Mouse (Mus musculus): Measurements from ENCODE around the gene Arhgap23. TPM values are rescaled to one million over a fixed set of nuclear protein-coding genes. Genes with fewer than 3 reads are reported as not detected.

The Arhgap23 gene
- polyA plus RNA-seq, 1 experiment from 2014 or later, result 4.2 TPM

DNA sequence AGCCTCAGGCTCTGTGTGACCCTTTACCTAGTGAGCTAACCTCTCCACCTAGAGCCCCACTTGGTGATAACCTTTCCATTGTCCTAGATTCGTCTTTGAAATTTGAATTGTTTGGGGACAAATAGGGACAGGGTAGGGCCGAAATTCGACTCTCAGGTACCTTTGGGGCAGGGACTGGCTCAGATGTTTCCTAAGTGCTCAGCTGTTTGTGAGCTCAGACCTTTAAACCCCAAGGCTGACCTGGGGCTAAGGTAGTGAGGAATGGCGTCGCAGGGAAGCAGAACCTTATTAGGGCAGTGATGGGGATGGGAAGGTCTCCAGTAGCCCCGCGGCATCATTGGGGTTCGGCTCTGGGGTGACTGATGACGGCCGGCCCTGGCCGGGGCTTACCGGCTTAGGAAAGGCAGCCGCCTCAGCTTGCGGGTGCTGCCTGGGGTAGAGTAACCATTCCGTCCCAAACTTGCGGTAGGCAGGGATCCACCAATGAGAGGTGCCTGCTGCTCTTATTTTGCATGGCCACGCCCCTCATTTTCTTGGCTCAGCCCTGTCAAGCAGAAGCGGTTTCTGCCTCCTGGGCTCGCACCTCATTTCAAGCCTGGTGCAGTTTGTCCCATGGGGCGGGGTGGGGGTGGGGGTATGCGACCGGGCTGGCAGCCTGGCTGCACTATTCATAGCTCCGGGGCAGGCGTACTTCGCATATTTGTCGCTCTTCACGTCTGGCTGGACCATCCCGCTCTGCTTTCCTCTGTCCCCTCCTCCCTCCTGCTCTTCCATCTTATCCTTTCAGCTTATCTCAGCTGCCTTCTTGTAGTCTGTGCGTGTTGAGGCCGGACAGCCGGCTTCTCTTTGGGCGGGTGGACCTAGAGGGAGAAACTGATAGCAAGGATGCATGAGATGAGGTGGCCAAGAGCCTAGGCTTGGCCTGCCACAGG lies 12.7 kb downstream of the Arhgap23 start:
- H3K4me1 ChIP-seq, result peaks cover 23% of the 10 kb centered on the region
- H3K27me3 ChIP-seq, result peaks cover 20% of the 10 kb centered on the region
- H3K36me3 ChIP-seq (replicated peaks), result no peaks in the 10 kb centered on the region
- peak overlapping the region; percentile 48 for H3K9ac ChIP-seq
- peak overlapping the region; percentile 56; the same call in 1 of the 2 replicates for H3K27ac ChIP-seq
- H3K9me3 ChIP-seq, result no peaks in the 10 kb centered on the region
- peak; percentile 85 for ATAC-seq (ENCODE audit: low FRiP score)
- peak overlapping the region; percentile 37 for H3K4me3 ChIP-seq (replicated peaks)
- WGBS, result 2% methylated on average over 32 of the region's 32 CpGs
- H3K4me2 ChIP-seq, result peak overlapping the region; percentile 72

DNA sequence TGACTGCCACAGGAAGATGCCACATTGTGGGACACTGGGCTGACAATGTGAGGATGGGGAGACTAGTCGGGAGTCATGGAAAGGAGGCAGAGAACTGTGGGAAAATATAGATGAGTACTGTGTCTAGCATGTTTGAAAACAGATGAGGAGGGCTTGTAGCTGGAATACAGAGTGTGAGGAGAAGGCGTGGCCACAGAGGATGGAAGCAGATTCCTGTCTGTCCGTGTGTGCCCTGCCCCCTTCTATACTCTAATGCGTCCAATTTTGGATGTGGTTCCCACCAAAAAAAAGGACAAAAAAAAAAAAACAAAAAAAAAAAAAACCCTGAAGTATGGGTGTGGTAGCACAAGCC lies 13.4 kb downstream of the Arhgap23 start:
- Histone ChIP-seq H3K27me3 (peaks cover 20% of the 10 kb centered on the region), H3K9ac (peak overlapping the region; percentile 48), H3K4me1 (peaks cover 23% of the 10 kb centered on the region), H3K4me2 (peak overlapping the region; percentile 72), H3K9me3 (no peaks in the 10 kb centered on the region), H3K27ac (peak overlapping the region; percentile 56; the same call in 1 of the 2 replicates), H3K36me3 (replicated peaks) (no peaks in the 10 kb centered on the region), H3K4me3 (replicated peaks) (peak overlapping the region; percentile 37)
- no peak; the same call in none of the 2 replicates for ATAC-seq (ENCODE audit: low FRiP score)
- WGBS, result 48% methylated on average over 4 of the region's 4 CpGs

DNA sequence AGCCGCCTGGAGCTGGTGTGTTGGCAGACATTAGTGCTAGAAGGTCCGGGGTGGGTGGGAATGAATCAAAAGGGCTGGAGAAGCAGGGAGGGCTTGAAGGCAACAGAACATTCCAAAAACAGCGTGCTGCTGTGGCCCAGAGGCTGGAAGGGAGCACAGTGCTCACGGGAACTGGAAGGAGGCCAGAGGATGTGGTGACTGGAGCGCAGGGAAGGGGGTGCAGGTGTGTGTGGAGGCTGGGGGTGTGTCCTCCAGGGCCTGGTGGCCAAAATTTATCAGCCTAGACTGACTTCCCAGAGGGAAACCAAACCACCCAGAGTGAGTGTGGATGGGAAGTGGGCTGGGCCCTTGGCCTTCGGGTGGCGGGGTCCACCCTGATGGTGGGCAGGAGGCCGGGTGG lies 14.3 kb downstream of the Arhgap23 start:
- no peak overlapping the region for H3K4me3 ChIP-seq (replicated peaks)
- H3K4me2 ChIP-seq, result no peak overlapping the region
- peaks cover 20% of the 10 kb centered on the region for H3K27me3 ChIP-seq
- no peaks in the 10 kb centered on the region for H3K9me3 ChIP-seq
- WGBS, result 85% methylated on average over 8 of the region's 8 CpGs
- ATAC-seq (ENCODE audit: low FRiP score), result no peak
- H3K9ac ChIP-seq, result no peak overlapping the region
- H3K27ac ChIP-seq, result no peak overlapping the region
- no peaks in the 10 kb centered on the region for H3K36me3 ChIP-seq (replicated peaks)
- H3K4me1 ChIP-seq, result peaks cover 19% of the 10 kb centered on the region

DNA sequence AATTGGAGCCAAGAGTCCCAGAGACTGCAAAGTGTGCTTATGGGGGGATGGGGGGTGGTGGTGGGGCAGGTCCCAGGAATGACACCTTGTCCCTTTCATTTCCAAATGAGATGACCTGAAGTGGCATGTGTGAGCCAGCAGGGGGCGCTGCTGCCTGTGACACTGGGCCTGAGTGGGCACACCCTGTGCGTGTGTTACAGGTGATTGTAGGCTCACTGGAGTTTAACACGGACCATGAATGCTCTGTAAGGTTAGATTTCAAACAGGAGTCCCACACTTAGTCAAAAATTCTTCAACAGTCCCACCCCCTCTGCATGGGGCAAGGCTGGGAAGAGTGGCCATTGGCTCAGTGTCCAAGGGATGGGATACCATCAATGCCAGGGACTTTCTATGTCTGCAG lies 16.7 kb downstream of the Arhgap23 start:
- H3K4me3 ChIP-seq (replicated peaks), result no peak overlapping the region
- no peak overlapping the region for H3K9ac ChIP-seq
- H3K27me3 ChIP-seq, result peaks cover 16% of the 10 kb centered on the region
- no peaks in the 10 kb centered on the region for H3K36me3 ChIP-seq (replicated peaks)
- H3K9me3 ChIP-seq, result no peaks in the 10 kb centered on the region
- WGBS, result 8% methylated on average over 3 of the region's 3 CpGs
- no peak for ATAC-seq (ENCODE audit: low FRiP score)
- peaks cover 31% of the 10 kb centered on the region for H3K4me1 ChIP-seq
- H3K27ac ChIP-seq, result no peak overlapping the region
- no peak overlapping the region for H3K4me2 ChIP-seq

DNA sequence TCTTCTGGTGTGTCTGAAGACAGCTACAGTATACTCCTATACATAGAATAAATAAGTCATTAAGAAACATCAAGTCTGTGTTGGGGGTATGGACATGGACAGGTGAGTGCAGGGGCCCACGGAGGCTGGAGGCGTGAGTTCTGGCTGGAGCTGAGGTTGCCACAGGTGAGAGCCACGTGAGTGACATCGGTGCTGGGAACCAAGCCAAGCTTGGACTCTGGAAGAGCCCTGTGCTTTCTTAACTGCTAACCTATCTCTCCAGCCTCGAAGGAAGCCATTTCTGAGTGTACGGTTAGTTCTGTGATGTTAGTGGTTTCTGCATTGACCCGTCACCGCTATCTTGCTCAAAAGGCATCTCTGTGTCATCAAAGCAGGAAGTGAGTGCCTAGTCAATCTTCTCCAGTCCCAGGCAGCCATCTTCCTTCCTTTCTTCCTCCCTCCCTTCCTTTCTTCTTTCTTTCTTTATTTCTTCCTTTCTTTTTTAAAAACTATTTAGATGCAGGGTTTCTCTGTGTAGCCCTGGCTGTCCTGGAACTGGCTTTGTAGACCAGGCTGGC lies 17.7 kb downstream of the Arhgap23 start:
- Histone ChIP-seq H3K4me2 (no peak overlapping the region), H3K27me3 (peaks cover 17% of the 10 kb centered on the region), H3K9me3 (no peaks in the 10 kb centered on the region), H3K4me1 (peaks cover 30% of the 10 kb centered on the region), H3K9ac (no peak overlapping the region), H3K4me3 (replicated peaks) (no peak overlapping the region), H3K36me3 (replicated peaks) (no peaks in the 10 kb centered on the region), H3K27ac (no peak overlapping the region)
- WGBS, result 87% methylated on average over 8 of the region's 8 CpGs
- no peak for ATAC-seq (ENCODE audit: low FRiP score)

DNA sequence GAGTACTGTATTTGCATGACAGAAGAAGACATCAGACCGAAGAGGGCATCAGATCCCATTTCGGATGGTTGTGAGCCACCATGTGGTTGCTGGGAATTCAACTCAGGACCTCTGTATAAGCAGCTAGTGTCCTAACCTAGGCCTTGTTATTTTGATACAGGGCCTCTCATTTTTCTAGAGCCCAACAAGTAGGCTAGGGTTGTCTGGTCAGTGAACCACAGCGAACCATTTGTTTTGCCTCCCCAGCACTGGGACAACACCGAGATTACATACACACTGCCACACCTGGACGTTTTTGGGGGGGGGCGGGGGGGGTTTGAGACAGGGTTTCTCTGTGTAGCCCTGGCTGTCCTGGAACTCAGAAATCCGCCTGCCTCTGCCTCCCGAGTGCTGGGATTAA lies 18.8 kb downstream of the Arhgap23 start:
- peaks cover 26% of the 10 kb centered on the region for H3K27me3 ChIP-seq
- no peak for ATAC-seq (ENCODE audit: low FRiP score)
- no peak overlapping the region for H3K4me3 ChIP-seq (replicated peaks)
- 75% methylated on average over 8 of the region's 8 CpGs for WGBS
- H3K4me2 ChIP-seq, result no peak overlapping the region
- H3K9me3 ChIP-seq, result no peaks in the 10 kb centered on the region
- peaks cover 25% of the 10 kb centered on the region for H3K4me1 ChIP-seq
- no peak overlapping the region for H3K27ac ChIP-seq
- H3K9ac ChIP-seq, result no peak overlapping the region
- no peaks in the 10 kb centered on the region for H3K36me3 ChIP-seq (replicated peaks)

DNA sequence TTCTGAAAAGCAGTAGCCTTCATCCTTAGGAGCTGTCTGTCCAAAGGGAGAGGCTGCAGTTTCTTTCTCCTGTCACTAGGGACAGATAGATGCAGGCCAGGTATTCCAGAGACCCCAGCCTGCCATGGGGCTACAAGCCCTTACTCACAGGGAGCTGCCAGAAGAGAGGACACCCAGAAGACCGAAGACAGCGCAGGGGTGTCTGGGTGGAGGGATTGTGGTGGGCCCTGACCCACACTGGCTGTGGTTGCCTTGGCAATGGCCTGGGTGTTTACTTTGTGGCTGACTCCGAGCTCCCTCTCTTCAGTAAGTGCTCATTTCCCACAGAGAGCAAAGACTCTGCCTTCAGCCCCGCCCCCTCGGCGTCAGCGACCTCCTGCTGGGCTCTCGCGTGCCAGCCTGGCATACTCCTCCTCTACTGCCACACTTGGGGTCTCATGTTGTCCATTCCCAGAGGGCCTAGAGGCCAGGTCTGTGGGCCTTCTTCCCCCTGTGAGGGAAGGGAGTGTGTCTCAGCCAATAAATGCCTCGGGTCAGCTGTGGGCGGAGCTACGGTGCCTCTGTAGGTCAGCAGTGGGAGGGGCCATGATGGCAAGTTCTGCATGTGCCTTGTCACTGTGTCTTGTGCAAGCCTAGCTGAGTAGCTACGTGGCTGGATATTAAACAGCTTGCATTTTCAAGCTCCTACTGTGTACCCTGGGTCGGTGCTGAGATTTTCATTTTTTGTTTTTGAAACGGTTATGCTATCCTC lies 19.5 kb downstream of the Arhgap23 start:
- WGBS, result 4% methylated on average over 15 of the region's 15 CpGs
- peak; percentile 81 for ATAC-seq (ENCODE audit: low FRiP score)
- Histone ChIP-seq H3K9ac (0 out of 2 replicates have a peak overlapping the region, but pooled peaks have one; percentile 3), H3K36me3 (replicated peaks) (no peaks in the 10 kb centered on the region), H3K27me3 (peaks cover 26% of the 10 kb centered on the region), H3K27ac (peak overlapping the region; percentile 74), H3K4me2 (peak overlapping the region; percentile 59), H3K4me3 (replicated peaks) (peak overlapping the region; percentile 40), H3K9me3 (no peaks in the 10 kb centered on the region), H3K4me1 (peaks cover 26% of the 10 kb centered on the region)

DNA sequence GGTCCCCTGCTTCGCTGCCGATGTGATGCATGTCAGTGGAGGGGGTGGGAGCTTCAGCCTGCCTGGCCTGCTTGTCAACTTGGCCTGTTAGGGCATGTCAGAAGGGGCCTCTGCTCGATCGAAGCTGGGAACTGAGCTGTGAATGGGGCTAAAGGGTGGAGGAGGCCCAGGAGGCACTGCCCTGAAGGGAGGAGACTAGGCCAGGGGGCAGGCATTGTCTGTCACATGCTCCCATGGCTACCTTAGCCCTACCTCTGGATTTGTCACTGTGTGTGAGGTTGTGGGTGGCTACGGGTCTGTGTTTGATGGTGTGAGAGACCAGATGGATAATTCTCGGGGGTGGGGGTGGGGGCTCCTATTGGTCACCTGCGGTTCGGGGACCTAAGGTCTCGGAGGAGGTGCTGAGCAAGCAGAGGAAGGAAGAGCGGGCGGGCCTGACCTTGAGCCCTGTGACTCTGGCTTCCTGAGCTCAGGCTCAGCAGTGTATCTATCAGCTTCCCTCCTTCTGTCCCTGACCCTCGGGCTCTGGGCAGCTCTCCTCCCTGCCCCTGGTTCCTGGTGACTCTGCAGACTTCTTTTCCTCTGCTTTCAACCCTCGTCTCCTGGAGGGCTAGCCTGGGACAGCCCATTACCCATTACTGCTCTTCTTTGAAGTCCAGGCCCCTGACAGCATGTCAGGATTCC lies 20.6 kb downstream of the Arhgap23 start:
- Histone ChIP-seq H3K9ac (no peak overlapping the region), H3K27me3 (peaks cover 36% of the 10 kb centered on the region), H3K9me3 (no peaks in the 10 kb centered on the region), H3K4me3 (replicated peaks) (no peak overlapping the region), H3K4me1 (peaks cover 32% of the 10 kb centered on the region), H3K4me2 (no peak overlapping the region), H3K27ac (0 out of 2 replicates have a peak overlapping the region, but pooled peaks have one; percentile 21), H3K36me3 (replicated peaks) (no peaks in the 10 kb centered on the region)
- 70% methylated on average over 13 of the region's 13 CpGs for WGBS
- ATAC-seq (ENCODE audit: low FRiP score), result no peak

DNA sequence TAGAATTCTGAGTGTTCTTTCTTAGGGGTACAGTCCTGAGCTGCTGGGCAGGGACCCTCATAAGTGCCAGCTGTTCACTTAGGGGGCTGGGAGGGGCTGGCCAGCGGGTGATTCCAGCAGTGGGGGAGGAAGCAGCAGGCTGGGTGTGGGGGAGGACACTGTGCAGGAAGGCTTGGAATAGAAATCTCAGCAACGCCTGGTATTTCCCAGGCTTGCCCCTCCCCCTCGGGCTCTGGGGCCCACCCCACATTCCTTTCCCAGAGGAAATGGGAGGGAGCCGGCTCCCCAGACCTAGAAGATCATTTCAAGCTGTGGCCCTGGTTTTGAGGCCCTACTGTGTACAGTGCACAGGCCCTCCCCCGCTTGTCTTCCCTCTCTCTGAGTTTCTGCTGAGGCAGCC lies 22.4 kb downstream of the Arhgap23 start:
- no peaks in the 10 kb centered on the region for H3K36me3 ChIP-seq (replicated peaks)
- ATAC-seq (ENCODE audit: low FRiP score), result no peak
- H3K4me2 ChIP-seq, result no peak overlapping the region
- no peaks in the 10 kb centered on the region for H3K9me3 ChIP-seq
- no peak overlapping the region for H3K4me3 ChIP-seq (replicated peaks)
- no peak overlapping the region for H3K9ac ChIP-seq
- peaks cover 44% of the 10 kb centered on the region for H3K4me1 ChIP-seq
- peaks cover 54% of the 10 kb centered on the region for H3K27me3 ChIP-seq
- H3K27ac ChIP-seq, result no peak overlapping the region
- WGBS, result 10% methylated on average over 5 of the region's 5 CpGs

DNA sequence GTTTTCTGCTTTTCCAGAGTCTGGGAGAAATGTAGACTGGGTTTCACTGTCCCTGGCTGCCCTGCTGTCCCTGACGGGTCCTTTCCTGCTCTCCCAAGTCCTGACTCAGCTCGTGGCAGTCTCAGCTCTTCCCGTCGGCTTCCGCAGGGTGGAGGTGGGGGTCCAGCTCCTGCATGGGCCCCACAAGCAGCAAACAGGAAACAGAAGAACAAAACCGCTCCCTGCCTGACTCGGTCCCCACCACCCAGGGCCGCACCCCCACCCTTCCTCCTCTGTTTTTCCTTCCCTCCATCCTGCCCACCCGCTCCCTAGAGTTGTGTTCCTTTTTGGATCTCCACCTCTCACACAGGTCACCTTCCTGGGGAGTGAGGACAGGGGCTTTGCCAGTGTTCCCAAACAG lies 23.5 kb downstream of the Arhgap23 start:
- H3K4me3 ChIP-seq (replicated peaks), result no peak overlapping the region

DNA sequence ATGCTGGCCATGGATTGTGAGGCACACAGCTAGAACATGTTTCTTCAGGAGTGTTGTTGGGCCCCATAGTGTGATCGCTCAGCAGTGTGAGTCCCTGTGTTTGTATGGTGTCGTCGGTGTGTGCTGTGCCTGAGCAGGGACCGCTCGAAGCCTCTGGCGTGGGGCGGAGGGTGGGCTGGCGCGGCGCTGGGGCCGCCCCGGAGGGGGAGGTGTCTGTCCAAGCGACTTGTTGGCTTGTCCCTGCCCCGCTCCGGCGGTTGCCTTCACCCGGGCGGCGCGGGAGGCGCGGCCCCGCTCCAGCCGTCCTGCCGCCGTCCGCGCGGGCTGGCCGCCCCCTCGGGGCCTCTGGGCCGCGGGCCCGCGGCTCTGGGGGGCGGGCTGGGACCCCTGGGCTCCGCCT lies 24.6 kb downstream of the Arhgap23 start:
- ATAC-seq (ENCODE audit: low FRiP score), result no peak
- no peaks in the 10 kb centered on the region for H3K36me3 ChIP-seq (replicated peaks)
- H3K4me2 ChIP-seq, result peak overlapping the region; percentile 50
- H3K27ac ChIP-seq, result peak overlapping the region; percentile 26; the same call in 1 of the 2 replicates
- H3K27me3 ChIP-seq, result peaks cover 65% of the 10 kb centered on the region
- 7% methylated on average over 17 of the region's 37 CpGs for WGBS
- H3K4me3 ChIP-seq (replicated peaks), result peak overlapping the region; percentile 42
- no peaks in the 10 kb centered on the region for H3K9me3 ChIP-seq
- peaks cover 39% of the 10 kb centered on the region for H3K4me1 ChIP-seq
- H3K9ac ChIP-seq, result peak overlapping the region; percentile 40; the same call in 1 of the 2 replicates

More for the DNA sequence above, 23.5 kb downstream of the Arhgap23 start:
- H3K4me2 ChIP-seq, result no peak overlapping the region
- peak overlapping the region; percentile 53; the same call in 1 of the 2 replicates for H3K27ac ChIP-seq
- no peak for ATAC-seq (ENCODE audit: low FRiP score)
- H3K36me3 ChIP-seq (replicated peaks), result no peaks in the 10 kb centered on the region
- no peak overlapping the region for H3K9ac ChIP-seq
- peaks cover 61% of the 10 kb centered on the region for H3K27me3 ChIP-seq
- peaks cover 44% of the 10 kb centered on the region for H3K4me1 ChIP-seq
- WGBS, result 58% methylated on average over 9 of the region's 9 CpGs
- H3K9me3 ChIP-seq, result no peaks in the 10 kb centered on the region
